ENCODE assay signal across 8 mouse cellular contexts in genomic region chr14:57398813-57399427, GRCm38 (mm10). TPM values are rescaled to one million over a fixed set of nuclear protein-coding genes. Genes with fewer than 3 reads are reported as not detected.
DNase-seq lines count a peak whose midpoint lies in the region; ATAC-seq lines count a peak whose summit lies in the region.

No protein-coding gene starts in this region.

- 10% methylated on average over 13 of the region's 13 CpGs for WGBS in kidney, embryonic 16.5 days

- no peaks in the 10 kb centered on the region for H3K9me3 ChIP-seq in kidney, embryonic 16.5 days (ENCODE audit: low read length)

- DNase-seq in ovary, postnatal 36 days (ENCODE audit: low spot score) = peak; percentile 17
- DNase-seq in ovary, adult 18-20 months (ENCODE audit: low spot score) = no peak
- peak; percentile 7 for DNase-seq in adipocyte (ENCODE audit: low spot score)
- peak; percentile 36 for DNase-seq in heart, adult 8-10 months (ENCODE audit: low spot score)
- peak; percentile 62 for DNase-seq in lung, postnatal 36 days
- peak; percentile 10 to 36 for DNase-seq in urinary bladder, postnatal 36 days (ENCODE audit: low spot score in 2 of 2)
- no peak for DNase-seq in right cerebral cortex, postnatal 14 days

- peak overlapping the region; percentile 84 for H3K27ac ChIP-seq in kidney, embryonic 16.5 days (ENCODE audit: low read length)

- ATAC-seq in kidney, embryonic 16.5 days (ENCODE audit: low FRiP score, low TSS enrichment) = peak; percentile 55

- peak overlapping the region; percentile 91 for H3K9ac ChIP-seq in kidney, embryonic 16.5 days (replicated peaks; ENCODE audit: low read length)

- peak overlapping the region; percentile 70 for H3K4me3 ChIP-seq in kidney, embryonic 16.5 days (ENCODE audit: low read length)

- peak overlapping the region; percentile 90 for H3K4me2 ChIP-seq in kidney, embryonic 16.5 days (replicated peaks; ENCODE audit: low read depth, low read length)

- H3K36me3 ChIP-seq in kidney, embryonic 16.5 days (ENCODE audit: insufficient read depth, low read length) = no peaks in the 10 kb centered on the region

- H3K4me1 ChIP-seq in kidney, embryonic 16.5 days (ENCODE audit: insufficient read depth, low read length) = 0 out of 2 replicates have a peak, but pooled peaks cover 4% of the 10 kb centered on the region

- no peaks in the 10 kb centered on the region for H3K27me3 ChIP-seq in kidney, embryonic 16.5 days (ENCODE audit: insufficient read depth, low read length)

RNA-seq across cellular contexts. Expression of gene Cryl1, which starts 0.6 kb away (rescaled TPM):
- total RNA-seq in heart, adult 8-10 months (2022) = 1 to 10 TPM; 6.5 to 8.4 (median 7.5) TPM
- polyA plus RNA-seq in kidney, embryonic 16.5 days (2015; fragmentation: Nextera tagmentation; extraction: Ambion mirVana) = 41.4 and 49.7 TPM in 2 replicates

RNA-seq across cellular contexts. Expression of gene Ift88, which starts 24.9 kb away (rescaled TPM):
- total RNA-seq in heart, adult 8-10 months (2022) = 1 to 10 TPM; 3.9 to 5.8 (median 5.1) TPM
- 12.0 and 15.3 TPM in 2 replicates for polyA plus RNA-seq in kidney, embryonic 16.5 days (2015; fragmentation: Nextera tagmentation; extraction: Ambion mirVana)

Comparison
In these comparisons a context has a peak if more than half of its experiments do, and no peak if none do; other contexts are left out.
1. DNase-seq: peak in ovary, postnatal 36 days (single experiment), adipocyte (single experiment), heart, adult 8-10 months (single experiment), lung, postnatal 36 days (single experiment) and urinary bladder, postnatal 36 days (2 of 2); none in ovary, adult 18-20 months (single experiment) and right cerebral cortex, postnatal 14 days (single experiment).